Mouse (Mus musculus): Measurements from ENCODE around the gene Tekt5.
A peak's percentile ranks its signal among the peaks of the same experiment; 100 is the strongest.

DNA sequence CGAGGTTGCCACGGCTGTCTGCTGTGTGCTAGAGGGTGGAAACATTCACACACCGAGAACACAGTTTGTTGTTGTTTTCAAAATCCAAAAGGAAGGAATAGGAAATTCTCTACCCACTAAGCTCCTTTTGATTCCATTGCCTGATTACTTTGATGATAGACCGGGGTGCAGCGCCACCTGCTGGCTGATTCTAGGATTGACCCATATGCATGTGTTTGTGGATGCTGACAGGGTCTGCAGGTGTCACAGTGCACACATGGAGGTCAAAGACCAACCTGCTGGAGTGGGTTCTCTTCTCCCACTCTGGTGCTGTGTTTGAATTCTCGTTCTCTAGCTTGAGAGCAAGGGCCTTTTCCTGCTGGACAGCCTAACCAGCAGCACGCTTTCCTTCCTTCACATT is 3.9 kb upstream of the Tekt5 start:
- TF ChIP-seq POLR2A (IDR thresholded peaks at IDR 0.05; ENCODE audit: borderline replicate concordance, insufficient read depth, low read length): no peak
- peak; percentile 95 for TF ChIP-seq CTCF (IDR thresholded peaks at IDR 0.05; ENCODE audit: borderline replicate concordance, insufficient read depth, low read depth, low read length)
